Mouse (Mus musculus) heart, postnatal 36 days (tissue): ENCODE results near the gene Maml1. TPM values are rescaled to one million over a fixed set of nuclear protein-coding genes. Genes with fewer than 3 reads are reported as not detected.

Experiments used
- DNase-seq, 2 experiments: peaks; one replicate each; pipeline ENCODE4 v3.0.0; 2021 to 2022
- intact Hi-C: fragments of 180-260 bp; cut with DNase I; formaldehyde crosslinking; loops from one replicate; pipeline ENCODE4 v1.15.1; 2025
- total RNA-seq, 2 experiments: library from RNA; stranded (reverse); gene quantifications; 2 replicates each; pipeline ENCODE4 v1.2.3; 2021

Gene Maml1
- total RNA-seq, 2 experiments from 2014 or later = 11.5 to 11.8 TPM

GRCm38 (mm10) chr11:50285696-50286095, 6.4 kb downstream of the Maml1 start:
- intact Hi-C loops = no loop called here

GRCm38 (mm10) chr11:50285263-50285662, 6.8 kb downstream of the Maml1 start:
- DNase-seq = no peak
- intact Hi-C loops = no loop called here

More at GRCm38 (mm10) chr11:50285696-50286095, 6.4 kb downstream of the Maml1 start:
- no peak for DNase-seq

GRCm38 (mm10) chr11:50280053-50280452, 12.1 kb downstream of the Maml1 start:
- DNase-seq = no peak
- intact Hi-C loops = no loop called here

- intact Hi-C loops = no loop called here
Measured at GRCm38 (mm10) chr11:50279005-50279404, 13.1 kb downstream of the Maml1 start.

GRCm38 (mm10) chr11:50277706-50278105, 14.4 kb downstream of the Maml1 start:
- no peak for DNase-seq
- intact Hi-C loops = no loop called here

More at GRCm38 (mm10) chr11:50279005-50279404, 13.1 kb downstream of the Maml1 start:
- no peak for DNase-seq

- intact Hi-C loops = no loop called here
- DNase-seq = no peak
Measured at GRCm38 (mm10) chr11:50277025-50277424, 15.1 kb downstream of the Maml1 start.

GRCm38 (mm10) chr11:50275568-50276151, 16.5 kb downstream of the Maml1 start:
- no peak for DNase-seq
- intact Hi-C loops = no loop called here

GRCm38 (mm10) chr11:50275077-50275476, 17.0 kb downstream of the Maml1 start:
- intact Hi-C loops = no loop called here
- DNase-seq = no peak

GRCm38 (mm10) chr11:50272819-50273218, 19.3 kb downstream of the Maml1 start:
- intact Hi-C loops = no loop called here

GRCm38 (mm10) chr11:50269885-50270284, 22.2 kb downstream of the Maml1 start:
- DNase-seq = no peak
- intact Hi-C loops = no loop called here

More at GRCm38 (mm10) chr11:50272819-50273218, 19.3 kb downstream of the Maml1 start:
- no peak for DNase-seq

GRCm38 (mm10) chr11:50269163-50269562, 22.9 kb downstream of the Maml1 start:
- intact Hi-C loops = no loop called here
- no peak for DNase-seq

GRCm38 (mm10) chr11:50266997-50267396, 25.1 kb downstream of the Maml1 start:
- no peak for DNase-seq
- intact Hi-C loops = no loop called here

GRCm38 (mm10) chr11:50265931-50266330, 26.2 kb downstream of the Maml1 start:
- no peak for DNase-seq
- intact Hi-C loops = no loop called here

- no peak for DNase-seq
- intact Hi-C loops = loop anchor here (2.0 kb wide), 1 partner anchor 24 kb away; the partner anchor contains the start of gene Ltc4s
Measured at GRCm38 (mm10) chr11:50263198-50263597, 28.9 kb downstream of the Maml1 start.

- intact Hi-C loops = loop anchor here (2.0 kb wide), 1 partner anchor 23 kb away; the partner anchor contains the start of gene Ltc4s
Measured at GRCm38 (mm10) chr11:50262020-50262419, 30.1 kb downstream of the Maml1 start.

GRCm38 (mm10) chr11:50258310-50258709, 33.8 kb downstream of the Maml1 start:
- intact Hi-C loops = no loop called here
- DNase-seq = no peak

More at GRCm38 (mm10) chr11:50262020-50262419, 30.1 kb downstream of the Maml1 start:
- DNase-seq = peak in 1 of 2 experiments; percentile 43

- intact Hi-C loops = no loop called here
- DNase-seq = no peak
Measured at GRCm38 (mm10) chr11:50256615-50257014, 35.5 kb downstream of the Maml1 start.

GRCm38 (mm10) chr11:50254010-50254580, 38.0 kb downstream of the Maml1 start:
- intact Hi-C loops = no loop called here
- no peak for DNase-seq

GRCm38 (mm10) chr11:50253393-50253792, 38.7 kb downstream of the Maml1 start:
- no peak for DNase-seq
- intact Hi-C loops = no loop called here

GRCm38 (mm10) chr11:50252684-50253265, 39.3 kb downstream of the Maml1 start:
- intact Hi-C loops = no loop called here
- no peak for DNase-seq

GRCm38 (mm10) chr11:50252166-50252565, 39.9 kb downstream of the Maml1 start:
- intact Hi-C loops = no loop called here
- no peak for DNase-seq
